Mouse (Mus musculus) effector memory CD4-positive, alpha-beta T cell, adult 7 months (primary cell): ENCODE results near the gene Nmral1. TPM values are rescaled to one million over a fixed set of nuclear protein-coding genes. Genes with fewer than 3 reads are reported as not detected.

ENCODE experiments used
- polyA plus RNA-seq: library from polyadenylated mRNA; unstranded; fragments of 100-300 nt; shearing (Covaris generic); gene quantifications from one replicate; pipeline ENCODE4 v1.2.1, GENCODE M21; 2017

The Nmral1 gene
- polyA plus RNA-seq = 2.2 TPM

DNA sequence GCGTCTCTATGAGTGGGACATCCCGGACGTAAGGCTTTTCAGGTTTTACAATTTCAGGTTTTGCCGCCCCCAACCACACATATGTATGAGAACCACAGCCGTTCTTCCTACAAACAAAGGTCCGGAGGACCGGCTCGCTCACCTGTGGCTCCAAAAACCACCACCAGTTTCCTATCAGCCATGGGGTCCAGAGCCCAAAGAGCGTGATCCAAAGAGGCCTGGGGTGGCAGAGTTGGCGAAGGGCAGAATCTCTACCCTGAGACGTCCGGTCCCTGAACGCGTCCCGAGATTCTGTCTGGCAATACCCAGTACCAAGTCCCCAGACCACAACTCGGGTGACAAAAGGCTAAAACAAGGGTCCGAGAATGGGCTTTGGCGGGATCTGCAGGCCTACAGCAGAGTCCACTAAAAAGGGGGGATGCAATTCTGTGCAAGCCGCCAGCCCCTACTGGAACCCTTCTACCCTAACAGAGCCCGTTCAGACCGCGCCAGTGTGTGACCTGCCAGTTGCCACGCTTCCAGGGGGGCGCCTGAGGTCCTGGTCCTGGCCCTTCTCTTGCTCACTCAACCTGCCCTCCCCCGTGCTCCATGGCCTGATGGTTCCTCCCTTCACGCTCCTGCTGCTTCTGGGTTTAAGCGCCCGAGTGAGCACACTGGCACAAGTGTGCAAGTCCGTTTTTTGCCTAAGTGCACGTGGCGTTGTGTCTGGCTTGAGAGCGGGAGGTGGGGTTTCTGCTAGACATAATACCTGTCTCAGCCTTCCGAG lies at the start of gene Nmral1:
TSS of gene Nmral1 (minus strand) at position 604 of the 766 bp plus-strand sequence.

DNA sequence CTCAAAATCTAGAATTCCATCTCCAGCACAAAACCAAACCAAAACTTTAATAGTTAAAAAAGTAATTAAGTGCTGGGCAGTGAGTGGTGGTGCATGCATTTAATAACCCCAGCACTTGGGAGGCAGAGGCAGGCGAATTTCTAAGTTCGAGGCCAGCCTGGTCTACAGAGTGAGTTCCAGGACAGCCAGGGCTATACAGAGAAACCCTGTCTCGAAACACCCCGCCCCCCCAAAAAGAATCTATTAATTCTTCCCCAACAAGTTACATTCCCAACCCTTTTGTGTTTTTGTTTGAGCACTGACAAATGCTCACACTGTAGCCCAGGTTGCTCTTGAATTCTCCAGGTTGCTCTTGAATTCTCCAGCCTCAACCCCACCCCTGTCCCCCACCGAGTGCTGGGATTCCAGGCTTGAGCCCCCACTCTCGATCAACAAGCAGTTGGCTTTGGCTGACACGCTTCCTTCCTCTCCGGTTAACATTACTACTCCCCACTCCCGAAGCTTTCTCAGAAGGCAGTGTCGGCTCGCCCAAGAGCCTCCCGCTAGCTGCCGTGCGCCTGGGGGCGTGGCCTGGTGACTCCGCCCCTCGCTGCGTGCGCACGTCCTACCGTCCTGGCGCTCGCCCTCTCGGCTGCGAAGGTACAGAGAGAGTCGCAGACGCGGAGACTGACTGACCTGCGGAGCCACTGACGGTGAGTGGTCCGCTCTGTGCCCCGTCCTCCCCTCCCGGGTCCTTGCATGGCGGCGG lies 6.8 kb upstream of the Nmral1 start, which contains the start of gene Hmox2:
TSS of gene Hmox2 (plus strand) at position 582 of the 748 bp plus-strand sequence.

DNA sequence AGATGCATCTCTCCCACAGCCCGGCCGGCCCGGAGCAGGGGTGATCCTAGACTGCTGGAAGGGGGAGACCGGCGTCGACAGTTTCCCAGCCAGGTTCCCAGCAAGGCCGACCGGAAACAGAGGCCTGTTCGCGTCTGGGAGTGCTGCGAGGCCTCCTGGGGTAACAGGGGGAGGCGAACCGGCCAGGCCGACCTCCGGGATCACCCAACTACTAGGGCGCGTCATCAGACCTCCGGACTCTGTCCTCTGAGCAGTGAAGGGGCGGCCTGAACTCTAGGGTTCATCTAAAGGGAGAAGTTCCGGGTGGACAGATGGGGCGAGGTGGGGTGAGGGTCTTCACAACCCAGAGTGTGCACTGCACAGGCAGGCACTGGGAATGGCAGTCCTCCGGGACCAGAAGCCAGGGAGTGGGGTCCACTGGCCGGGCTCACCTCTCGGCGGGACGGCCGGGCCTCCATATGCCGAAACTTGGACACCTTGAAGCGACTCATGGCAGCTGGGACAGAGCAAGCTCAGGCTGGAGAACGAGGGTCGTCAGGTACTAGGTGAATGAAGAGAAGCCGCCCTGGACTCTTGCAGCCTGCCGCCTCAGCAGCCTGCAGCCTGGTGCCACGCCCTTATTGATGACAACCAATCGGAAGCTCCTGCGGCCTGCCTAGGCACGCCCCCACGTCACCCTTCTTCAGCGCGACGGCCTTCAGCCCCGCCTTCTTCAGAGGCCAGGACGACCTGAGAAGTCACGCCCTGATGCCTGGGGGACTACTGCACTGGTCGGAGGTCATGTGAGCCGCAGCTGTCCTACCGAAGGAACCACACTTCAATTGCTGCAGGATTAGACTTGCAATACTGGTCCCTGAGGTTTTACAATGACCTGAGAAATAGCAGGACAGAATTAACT lies 39.8 kb downstream of the Nmral1 start, which contains the start of gene Coro7:
TSS of gene Coro7 (minus strand) at position 657 of the 898 bp plus-strand sequence.

Other genes with a start within 250 kb of the Nmral1 start
- not detected for gene Srl, start 177.5 kb downstream of the Nmral1 start, polyA plus RNA-seq
- 0.95 TPM for gene Tfap4, start 159.5 kb downstream of the Nmral1 start, polyA plus RNA-seq
- gene Glis2, start 124.6 kb downstream of the Nmral1 start, polyA plus RNA-seq = 1.0 TPM
- gene Pam16, start 94.4 kb downstream of the Nmral1 start, polyA plus RNA-seq = 7.0 TPM
- 0.87 TPM for gene Vasn, start 79.4 kb downstream of the Nmral1 start, polyA plus RNA-seq
- gene Dnaja3, start 79.4 kb downstream of the Nmral1 start, polyA plus RNA-seq = 38.2 TPM
- 125 TPM for gene Coro7, start 39.6 kb downstream of the Nmral1 start, polyA plus RNA-seq
- 57.2 TPM for gene Hmox2, start 7.0 kb upstream of the Nmral1 start, polyA plus RNA-seq
- 47.7 TPM for gene Cdip1, start 70.9 kb upstream of the Nmral1 start, polyA plus RNA-seq
- 0.29 TPM for gene 4930562C15Rik, start 116.1 kb upstream of the Nmral1 start, polyA plus RNA-seq
- gene Ubald1, start 161.0 kb upstream of the Nmral1 start, polyA plus RNA-seq = 78.3 TPM
- 49.6 TPM for gene Mgrn1, start 166.9 kb upstream of the Nmral1 start, polyA plus RNA-seq
- 71.1 TPM for gene Nudt16l1, start 219.4 kb upstream of the Nmral1 start, polyA plus RNA-seq
- gene Anks3, start 244.8 kb upstream of the Nmral1 start, polyA plus RNA-seq = 54.5 TPM